Mouse (Mus musculus): ENCODE data around the gene Perm1.

The Perm1 gene

DNA sequence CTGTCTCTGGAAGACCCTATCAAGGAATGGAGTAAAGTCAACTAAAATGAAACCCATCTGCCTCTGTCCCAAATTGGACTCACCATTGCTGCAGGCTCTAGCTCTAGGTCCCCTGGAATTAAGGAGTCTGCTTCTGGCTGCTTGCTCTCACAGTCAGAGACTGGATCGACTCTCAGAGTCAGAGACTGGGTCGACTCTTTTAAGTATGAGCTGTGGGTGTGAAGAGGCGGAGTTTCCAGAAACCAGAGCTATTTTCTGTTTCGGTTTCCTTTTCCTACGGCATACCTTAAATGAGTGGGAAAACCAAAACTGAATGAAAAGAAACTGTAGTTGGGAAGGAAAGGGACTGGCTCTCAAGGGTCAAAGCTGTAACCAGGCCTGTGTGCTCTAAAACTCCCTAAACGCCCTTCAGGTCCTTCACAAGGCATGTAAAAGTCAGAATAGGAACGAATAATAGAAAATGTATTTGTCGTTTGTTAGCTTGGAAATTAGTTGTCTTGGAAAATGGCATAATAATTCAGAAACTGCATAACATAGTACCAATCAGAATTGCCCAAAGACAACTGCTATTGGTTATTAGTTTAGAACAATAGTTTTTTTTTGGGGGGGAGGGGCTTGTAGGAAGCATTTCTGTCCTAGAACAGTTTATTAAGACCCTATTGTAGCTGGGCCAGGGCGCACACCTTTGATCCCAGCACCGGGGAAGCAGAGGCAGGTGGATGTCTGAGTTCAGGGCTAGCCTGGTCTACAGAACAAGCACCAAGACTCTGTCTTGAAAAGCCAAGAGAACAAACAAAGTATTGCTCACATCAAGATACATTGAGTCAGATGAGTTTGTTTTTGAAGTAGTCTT, 14.8 kb upstream of the Perm1 start, which contains the start of gene Isg15:
Gene Isg15, minus strand, starts transcription at position 196 of the 853 bp plus-strand sequence.
- no peak for DNase-seq (ENCODE audit: extremely low read depth, low read depth, low spot score)

DNA sequence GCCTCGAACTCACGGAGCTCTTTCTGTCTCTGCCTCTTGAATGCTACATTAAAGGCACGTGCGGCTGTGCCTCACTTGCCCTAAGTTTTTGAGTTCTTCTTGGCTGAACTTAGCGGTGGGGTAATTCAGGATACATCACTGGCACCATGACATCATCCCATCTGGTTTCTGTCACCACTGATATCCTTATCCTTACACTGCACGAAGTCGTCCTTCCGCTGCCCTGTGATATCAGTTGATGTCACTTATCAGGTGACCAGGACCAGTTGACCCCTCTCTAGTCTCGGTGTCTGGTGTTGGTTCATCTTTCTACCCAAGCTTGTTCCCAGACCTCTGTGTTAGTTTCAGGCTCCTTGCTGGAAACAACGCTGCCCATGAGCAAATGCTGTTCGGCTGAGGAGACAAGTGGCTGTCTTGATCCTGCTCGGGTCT, 13.2 kb upstream of the Perm1 start:
- no peak for DNase-seq (ENCODE audit: extremely low read depth, low read depth, low spot score)

DNA sequence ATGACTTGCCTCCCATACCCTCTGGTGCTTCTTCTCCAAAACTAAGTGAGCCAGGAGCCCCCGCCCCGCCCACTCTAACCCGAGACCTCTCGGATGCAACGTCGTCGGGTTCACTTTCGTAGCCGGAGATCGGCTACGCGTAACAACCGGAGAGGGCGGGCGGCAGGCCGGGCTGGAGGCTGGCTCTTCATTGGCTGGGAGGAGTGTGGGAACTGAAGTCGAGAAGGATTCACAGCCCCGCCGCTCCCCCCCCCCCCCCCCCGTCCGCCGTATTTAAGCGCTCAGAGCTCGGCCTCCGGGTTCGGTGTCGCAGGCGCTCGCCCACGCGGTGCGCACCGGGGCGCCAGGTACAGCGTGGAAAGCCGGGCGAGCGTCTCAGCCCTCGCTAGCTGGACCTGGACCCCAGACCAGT, 12.7 kb upstream of the Perm1 start, which contains the start of gene AW011738:
Gene AW011738, plus strand, starts transcription at position 304 of the 412 bp plus-strand sequence.
- DNase-seq (ENCODE audit: extremely low read depth, low read depth, low spot score), result no peak

DNA sequence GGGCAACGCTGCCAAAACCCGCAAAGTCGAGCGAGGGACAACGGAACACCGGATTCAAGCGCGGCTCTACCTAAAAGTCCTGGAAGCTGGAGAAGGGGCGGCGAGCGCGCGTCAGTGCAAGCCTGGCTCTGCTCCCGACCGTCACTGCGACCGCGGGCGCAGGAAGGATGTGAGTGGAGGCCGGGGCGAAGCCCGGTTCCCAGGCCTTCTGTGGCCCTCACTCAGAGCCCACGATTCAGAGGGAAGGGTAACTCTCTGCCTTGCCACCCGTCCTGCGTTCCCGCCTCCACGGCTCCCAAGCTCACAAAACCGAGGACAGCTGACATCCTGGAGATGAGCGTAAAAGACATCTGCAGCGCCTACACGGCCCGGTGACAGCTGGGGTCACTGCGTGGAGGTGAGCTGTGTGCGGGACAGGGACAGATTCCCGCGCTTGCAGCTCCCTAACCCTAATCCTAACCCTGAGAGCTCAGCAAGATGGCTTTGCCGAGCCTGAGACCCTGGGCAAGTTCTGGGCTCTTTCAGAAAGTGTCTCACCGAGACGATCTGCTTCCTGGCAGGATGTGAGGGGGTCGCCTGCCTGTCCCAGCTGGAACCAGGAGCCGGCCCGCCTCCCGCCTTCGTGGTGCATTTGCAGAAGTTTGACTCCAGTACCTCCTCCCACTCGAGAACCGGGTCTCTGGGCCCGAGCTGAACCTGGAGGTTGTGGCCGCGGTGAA, 12.1 kb upstream of the Perm1 start:
- no peak for DNase-seq (ENCODE audit: extremely low read depth, low read depth, low spot score)

DNA sequence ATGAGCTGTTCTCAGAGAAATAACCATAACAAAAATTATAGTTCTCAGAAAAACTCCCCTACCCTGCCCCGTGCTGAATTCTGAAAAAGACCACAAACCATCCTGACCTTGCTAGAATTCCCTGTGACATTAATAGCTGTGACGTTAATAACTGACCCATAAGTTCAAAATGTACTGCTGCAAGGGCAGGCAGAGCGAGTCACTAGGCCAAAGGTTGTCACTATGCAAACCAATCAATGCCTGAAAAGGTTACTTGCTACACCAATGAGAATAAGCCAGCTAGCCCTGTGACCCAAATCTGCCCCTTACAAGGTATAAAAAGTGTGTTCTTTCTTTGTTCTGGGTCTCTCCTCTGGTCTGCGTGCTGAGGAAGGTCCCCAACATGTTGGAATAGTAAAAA, 6.8 kb upstream of the Perm1 start:
- DNase-seq (ENCODE audit: extremely low read depth, low read depth, low spot score), result no peak

DNA sequence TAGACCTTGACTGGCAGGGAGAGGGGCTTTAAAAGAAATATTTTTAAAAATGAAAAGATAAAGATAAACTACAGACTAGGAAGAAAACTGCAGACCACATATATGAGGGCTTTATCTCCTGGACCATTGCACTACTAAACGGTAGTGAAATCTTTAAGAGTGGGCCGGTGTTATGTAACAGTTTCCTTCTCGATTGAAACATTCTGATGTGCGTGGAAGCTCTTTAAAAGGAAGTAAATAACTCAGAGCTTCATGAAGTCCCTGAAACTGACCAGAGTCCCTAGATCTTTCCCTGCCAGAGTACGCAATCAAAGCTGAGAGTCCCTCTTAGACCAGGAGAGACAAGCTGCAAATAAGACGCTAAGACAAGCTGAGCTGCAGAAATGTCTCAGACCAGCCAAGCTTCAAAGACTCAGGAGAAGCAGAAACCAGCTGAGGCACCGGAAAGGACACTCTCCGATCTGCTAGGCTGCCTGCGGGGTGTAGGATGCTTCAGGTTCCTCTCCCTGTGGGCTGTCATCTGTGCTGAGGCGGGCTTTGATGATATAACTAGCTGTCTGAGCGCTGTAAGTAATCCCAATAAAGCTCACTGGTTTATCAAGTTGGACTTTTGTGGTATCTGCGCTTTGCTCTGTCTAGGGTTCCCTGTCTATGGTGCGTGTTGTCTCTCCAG, 5.6 kb upstream of the Perm1 start:
- DNase-seq (ENCODE audit: extremely low read depth, low read depth, low spot score), result no peak

DNA sequence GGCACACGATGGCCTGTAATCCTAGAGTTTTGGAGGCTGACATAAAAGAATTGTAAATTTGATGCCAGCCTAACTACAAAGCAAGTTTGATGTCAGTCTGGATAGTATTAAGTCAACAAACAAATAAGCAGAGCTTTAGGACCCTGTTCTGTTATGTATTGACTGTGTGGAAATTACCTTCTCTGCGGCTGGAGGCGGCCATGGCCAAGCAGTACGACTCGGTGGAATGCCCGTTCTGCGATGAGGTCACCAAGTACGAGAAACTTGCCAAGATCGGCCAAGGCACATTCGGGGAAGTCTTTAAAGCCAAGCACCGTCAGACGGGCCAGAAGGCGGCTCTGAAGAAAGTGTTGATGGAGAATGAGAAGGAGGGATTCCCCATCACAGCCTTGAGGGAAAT, 2.5 kb upstream of the Perm1 start:
- DNase-seq (ENCODE audit: extremely low read depth, low read depth, low spot score), result no peak

DNA sequence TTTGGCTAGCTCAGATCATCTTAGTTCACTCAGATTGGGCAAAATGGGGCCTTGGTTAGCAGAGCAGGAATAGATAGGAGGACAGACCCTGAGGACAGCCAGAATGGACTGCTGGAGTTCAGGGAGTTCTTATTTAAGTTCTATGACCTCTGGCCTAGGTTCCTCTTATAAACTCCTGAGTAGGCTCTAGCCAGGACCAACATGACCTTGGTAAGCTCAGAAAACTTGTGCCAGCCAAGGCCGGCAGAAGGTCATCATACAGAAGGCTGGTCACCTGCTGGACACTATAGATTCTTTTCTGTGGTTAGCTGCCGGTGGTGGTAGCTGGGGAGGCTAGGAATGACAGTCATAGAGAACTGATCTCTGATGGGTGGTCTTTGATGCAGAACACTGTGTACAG, 528 bp downstream of the Perm1 start:
- no peak for DNase-seq (ENCODE audit: extremely low read depth, low read depth, low spot score)

DNA sequence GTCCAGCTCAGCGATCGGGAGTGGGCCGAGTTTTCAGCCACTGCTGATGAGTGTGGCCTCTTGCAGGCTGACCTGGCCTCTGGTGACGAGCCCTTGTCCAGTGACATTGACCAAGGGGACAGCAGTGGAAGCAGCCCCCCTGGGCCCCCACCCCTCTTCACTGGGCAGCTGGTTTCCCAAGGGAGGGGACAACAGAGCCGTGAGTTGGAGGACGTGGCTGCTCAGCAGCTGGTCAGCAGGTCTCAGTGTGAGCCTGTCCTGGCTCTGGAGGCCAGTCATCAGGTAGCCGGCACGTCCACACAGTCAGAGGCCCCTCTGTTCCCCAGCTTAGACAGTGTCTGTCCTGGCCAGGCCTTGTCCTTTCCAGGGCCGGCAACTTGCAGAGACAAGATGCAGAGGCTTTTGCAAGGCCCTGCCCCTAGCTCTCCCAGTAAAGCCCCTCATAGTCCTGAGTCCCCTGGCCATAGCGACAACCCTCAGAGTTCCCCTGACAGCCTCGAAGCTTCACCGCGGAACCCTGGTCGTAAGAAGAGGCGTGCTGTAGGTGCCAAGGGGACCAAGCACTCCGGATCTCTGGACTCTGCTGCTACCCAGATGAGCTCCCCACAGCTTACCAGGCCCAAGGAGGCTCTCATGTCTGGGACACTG, 1.5 kb downstream of the Perm1 start:
- no peak for DNase-seq (ENCODE audit: extremely low read depth, low read depth, low spot score)

DNA sequence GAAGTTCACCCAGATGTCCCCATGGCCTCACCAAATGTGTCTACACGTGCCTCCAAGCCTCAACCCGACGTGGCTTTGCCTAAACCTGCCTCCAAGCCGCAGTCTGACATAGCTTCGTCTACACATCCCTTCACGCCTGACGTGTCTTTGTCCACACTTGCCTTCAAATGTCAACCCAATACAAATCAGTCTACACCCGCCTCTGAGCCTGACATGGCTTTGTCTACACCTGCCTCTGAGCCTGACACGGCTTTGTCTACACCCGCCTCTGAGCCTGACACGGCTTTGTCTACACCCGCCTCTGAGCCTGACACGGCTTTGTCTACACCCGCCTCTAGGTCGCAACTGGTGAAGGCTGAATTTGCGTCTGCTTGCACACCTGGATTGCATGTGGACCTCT, 2.2 kb downstream of the Perm1 start:
- no peak for DNase-seq (ENCODE audit: extremely low read depth, low read depth, low spot score)

DNA sequence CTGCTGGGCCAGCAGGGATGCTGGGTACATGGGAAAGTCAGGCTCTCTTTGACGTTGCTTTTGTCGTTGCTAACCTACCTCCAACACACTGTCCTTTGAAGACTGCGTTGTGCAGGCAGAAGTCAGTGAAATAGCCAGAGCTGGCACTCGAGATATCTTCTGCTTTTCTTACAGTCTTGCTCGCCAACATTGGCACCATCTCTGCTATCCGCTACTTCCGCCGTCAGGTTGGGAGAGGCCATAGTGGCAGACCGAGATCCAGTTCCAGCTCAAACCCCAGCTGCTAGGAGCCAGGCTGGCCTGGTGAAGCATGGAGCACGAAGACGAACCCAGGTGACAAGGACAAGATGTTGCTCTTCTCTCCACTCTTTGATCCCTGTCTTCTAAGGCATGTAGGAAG, 4.3 kb downstream of the Perm1 start:
- DNase-seq (ENCODE audit: extremely low read depth, low read depth, low spot score), result no peak

DNA sequence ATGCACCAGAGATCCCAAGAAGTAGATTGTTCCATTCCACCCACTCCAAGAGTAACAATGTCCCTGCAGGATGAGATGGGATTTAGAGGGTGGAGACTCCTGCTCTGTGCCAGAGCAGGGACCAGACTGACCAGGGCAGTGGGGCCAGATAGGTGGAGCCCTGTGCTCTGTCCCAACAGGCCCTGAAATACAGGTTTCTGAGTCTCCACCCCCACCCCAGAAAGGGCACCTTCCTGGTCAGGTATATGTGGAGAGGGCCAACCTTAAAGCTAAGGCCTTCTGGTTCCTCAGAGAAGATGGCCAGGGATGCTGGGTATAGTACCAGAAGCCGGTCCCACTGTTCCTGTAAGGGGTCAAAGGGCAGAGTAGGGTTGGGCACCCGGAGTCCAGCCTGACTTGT, 8.6 kb downstream of the Perm1 start:
- no peak for DNase-seq (ENCODE audit: extremely low read depth, low read depth, low spot score)

DNA sequence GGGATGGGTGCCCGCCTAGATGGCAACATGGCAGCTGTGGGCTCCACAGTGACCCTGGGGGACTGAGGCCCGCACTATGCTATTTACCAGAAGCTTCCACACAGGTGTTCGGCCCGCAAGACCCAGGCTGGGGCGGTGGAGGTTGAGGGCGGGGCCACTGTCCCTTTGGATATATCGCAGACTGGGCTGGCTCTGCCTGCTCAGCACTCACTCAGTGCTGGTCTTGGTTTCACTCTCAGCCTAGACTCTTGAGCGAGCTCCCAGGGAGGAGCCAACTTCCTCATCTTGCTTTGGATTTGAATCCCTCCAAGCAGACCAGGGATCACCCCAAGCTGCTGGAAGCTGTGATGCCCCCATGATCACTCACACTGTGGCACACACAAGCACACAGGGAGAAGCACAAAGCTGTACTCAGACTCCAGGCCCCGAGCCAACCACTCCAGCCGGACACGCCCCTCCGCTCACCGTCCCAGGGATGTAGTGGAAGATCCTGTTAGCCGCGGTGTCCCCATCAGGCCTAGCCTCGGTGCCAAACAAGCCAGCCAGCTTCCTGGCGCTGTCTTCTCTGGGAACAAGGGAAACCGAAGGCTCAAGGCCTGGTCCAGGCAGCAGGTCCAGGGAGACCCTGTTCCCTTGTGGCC, 12.2 kb downstream of the Perm1 start:
- DNase-seq (ENCODE audit: extremely low read depth, low read depth, low spot score), result no peak

DNA sequence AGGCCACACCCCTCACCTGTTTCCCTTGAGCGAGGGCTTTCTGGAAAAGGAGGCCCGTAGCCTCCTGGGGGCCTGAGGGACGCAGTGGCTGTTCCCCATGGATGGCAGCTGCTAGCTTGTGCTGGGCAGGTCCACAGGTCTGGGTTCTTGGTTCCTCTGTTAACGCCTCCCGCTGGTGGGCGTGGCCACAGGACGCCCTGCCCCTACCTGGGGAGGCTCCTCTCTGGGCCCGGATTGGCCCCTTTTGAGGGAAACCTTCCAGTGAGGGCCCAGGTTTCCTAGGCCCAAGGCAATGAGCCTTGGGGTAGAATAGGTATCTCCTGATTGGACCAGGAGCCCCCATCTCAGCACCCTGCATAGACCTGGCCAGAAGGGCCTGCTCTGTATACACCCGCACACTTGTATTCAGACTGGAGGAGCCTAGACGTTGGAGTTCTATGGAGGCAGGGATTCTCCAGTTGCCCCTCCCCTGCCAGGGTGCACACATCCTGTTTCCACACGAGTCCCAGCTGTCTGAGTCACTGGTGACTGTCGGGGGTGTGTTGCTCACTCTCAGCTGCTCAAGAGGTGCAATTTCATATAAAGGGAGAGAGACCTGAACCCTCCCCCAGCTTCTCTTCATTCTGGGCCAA, 12.8 kb downstream of the Perm1 start:
- no peak for DNase-seq (ENCODE audit: extremely low read depth, low read depth, low spot score)

DNA sequence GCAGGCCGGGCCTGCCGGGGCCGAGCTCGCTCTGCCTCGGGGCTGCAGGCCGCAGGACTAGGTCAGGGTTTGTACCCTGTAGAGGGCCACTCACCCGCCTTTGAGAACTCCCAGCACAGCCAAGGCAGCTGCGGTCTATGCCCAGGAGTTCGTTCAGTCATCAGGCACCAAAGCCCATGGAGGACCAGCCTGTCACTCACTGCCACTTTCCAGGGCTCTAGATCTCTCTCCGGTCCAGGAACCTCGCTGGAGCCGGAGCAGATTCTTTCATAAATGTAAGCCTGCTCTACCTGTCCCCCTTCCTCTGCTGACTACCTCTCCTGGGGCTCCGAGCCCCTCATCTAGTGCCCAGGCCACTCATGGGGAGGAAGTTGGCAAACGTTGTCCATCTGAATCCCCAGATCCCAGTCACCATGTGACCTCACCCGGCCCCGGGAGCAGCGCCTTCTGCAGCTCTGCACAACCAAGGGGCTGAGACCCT, 18.4 kb downstream of the Perm1 start:
- no peak for DNase-seq (ENCODE audit: extremely low read depth, low read depth, low spot score)

DNA sequence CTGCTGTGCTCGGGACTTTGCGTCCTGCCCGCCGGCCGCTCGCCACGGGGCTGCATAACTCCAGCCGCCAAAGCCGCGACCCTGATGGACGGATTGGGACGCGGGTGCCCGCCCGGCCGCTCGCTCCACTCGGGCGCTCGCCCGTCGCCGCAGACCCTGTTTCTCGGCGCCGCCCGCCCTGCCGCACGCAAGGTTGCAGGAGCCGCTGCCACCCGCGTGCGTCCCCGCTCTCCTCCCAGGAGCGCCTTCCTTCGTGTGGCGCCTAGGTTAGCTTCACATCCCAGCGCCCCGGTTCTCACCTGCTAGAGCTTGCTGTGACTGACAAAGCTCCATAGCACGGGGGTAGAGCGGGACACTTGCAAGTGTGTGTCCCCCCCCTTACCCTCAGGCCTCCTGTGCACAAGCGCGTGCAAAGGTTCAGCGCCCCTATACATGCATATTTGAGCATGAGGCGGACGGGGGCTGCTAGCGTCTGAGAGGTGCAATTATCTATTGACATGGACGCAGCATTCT, 19.1 kb downstream of the Perm1 start, which contains the start of gene Plekhn1:
Gene Plekhn1, minus strand, starts transcription at position 157 of the 513 bp plus-strand sequence.
- DNase-seq (ENCODE audit: extremely low read depth, low read depth, low spot score), result no peak

DNA sequence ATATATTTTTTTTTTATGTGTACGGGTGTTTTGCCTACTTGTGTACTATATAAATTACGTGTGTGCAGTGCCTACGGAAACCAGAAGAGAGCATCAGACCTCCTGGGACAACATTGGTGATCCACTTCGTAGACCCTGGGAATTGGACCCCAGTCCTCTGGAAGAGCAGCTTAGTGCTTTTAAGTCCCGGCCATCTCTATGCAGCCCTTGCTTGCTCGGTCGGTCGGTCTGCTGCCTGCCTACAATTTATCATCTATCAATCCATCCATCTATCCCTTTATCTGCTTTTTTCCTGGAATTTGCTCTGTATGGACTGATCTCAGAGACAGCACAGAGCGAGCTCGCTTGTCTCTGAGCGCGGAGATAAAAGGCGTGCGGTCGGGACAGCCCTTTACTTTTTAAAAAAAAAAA, 19.7 kb downstream of the Perm1 start:
- no peak for DNase-seq (ENCODE audit: extremely low read depth, low read depth, low spot score)

DNA sequence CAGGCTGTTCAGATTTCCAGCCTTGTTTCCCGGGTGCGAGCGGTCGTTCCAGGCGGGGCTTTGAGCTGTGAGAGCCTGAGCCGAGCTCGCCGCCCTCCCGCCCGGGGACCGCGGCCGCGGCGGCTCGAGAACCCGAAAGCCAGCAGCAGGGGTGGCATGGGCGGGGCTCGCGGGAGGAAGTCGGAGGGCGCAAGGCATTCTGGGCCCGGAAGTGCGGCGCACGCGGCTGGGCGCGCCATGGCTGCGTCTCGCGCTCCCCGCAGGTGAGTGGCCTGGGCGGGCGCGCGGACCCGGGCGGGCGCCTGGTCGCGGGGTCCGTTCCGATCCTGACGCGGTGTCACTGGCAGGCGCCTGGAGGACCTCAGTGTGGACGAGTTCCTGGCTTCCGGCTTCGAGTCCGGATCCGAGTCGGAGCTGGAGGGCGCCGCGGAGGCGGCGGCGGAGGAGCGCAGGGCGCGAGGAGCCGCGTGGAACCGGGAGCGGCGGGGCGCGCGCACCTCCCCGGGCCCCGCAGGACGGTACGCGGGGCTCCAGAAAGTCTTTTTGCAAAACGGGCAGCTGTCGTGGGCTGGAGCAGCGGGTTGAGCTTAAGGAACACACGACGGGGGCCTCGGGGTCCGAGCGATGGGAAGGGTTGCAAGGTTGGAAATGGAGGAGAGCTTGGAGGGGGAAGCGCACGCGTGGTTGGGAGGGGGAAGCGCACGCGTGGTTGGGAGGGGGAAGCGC, 20.3 kb downstream of the Perm1 start, which contains the start of gene Noc2l:
Gene Noc2l, plus strand, starts transcription at position 203 of the 726 bp plus-strand sequence.
- no peak for DNase-seq (ENCODE audit: extremely low read depth, low read depth, low spot score)

All from fat pad, adult 2 months (tissue).